Mouse (Mus musculus) heart, embryonic 11.5 days (tissue): ENCODE results near the gene Atp5mpl. TPM values are rescaled to one million over a fixed set of nuclear protein-coding genes. Genes with fewer than 3 reads are reported as not detected.
"Not testable (repeated sequence)": the region's sequence is repeated elsewhere in the genome, so short reads cannot be mapped to it uniquely, and the experiment has no call there.

ENCODE experiments used
- ATAC-seq: fragments of 200-750 bp; cut with Nextera tagmentation; replicated peaks from 2 replicates; pipeline ENCODE4 v1.8.0; 2017; ENCODE audit warnings: moderate library complexity; ENCODE audit not compliant: insufficient number of reproducible peaks, low FRiP score, low TSS enrichment
- H3K27ac ChIP-seq: fragments of 300-500 bp; sonication (generic); 2 replicates; pipeline ENCODE4 v1.5.1; 2014; ENCODE audit warnings: mild to moderate bottlenecking, low read depth, low read length
- H3K27me3 ChIP-seq: fragments of 300-500 bp; sonication (generic); 2 replicates; pipeline ENCODE4 v1.6.1; 2014; ENCODE audit warnings: mild to moderate bottlenecking, low read length, mixed read lengths; ENCODE audit not compliant: control insufficient read depth, insufficient read depth
- H3K36me3 ChIP-seq: fragments of 300-500 bp; sonication (generic); 2 replicates; pipeline ENCODE4 v1.6.1; 2014; ENCODE audit warnings: mild to moderate bottlenecking, low read length, moderate library complexity, mixed read lengths; ENCODE audit not compliant: control insufficient read depth, insufficient read depth
- H3K4me1 ChIP-seq: fragments of 300-500 bp; sonication (generic); 2 replicates; pipeline ENCODE4 v1.6.1; 2014; ENCODE audit warnings: low read length; ENCODE audit not compliant: control insufficient read depth, insufficient read depth
- H3K4me2 ChIP-seq: fragments of 300-500 bp; sonication (generic); 2 replicates; pipeline ENCODE4 v1.6.1; 2014; ENCODE audit warnings: mild to moderate bottlenecking, moderate library complexity
- H3K4me3 ChIP-seq: fragments of 300-500 bp; sonication (generic); 2 replicates; pipeline ENCODE4 v1.5.1; 2014; ENCODE audit warnings: low read depth, low read length
- H3K9ac ChIP-seq: fragments of 300-500 bp; sonication (generic); 2 replicates; pipeline ENCODE4 v1.6.1; 2014; ENCODE audit warnings: mild to moderate bottlenecking, low read depth, low read length, moderate library complexity
- H3K9me3 ChIP-seq: fragments of 300-500 bp; sonication (generic); replicated peaks from 2 replicates; pipeline ENCODE4 v1.6.1; 2016; ENCODE audit warnings: low read length; ENCODE audit not compliant: control insufficient read depth
- WGBS: fragments of 180-500 bp; shearing (Covaris S2); extraction: QIAGEN DNeasy Blood & Tissue Kit; methylation state at CpG from one replicate; pipeline ENCODE4 v1.1.7; 2014; ENCODE audit not compliant: insufficient replicate concordance; 5-methylcytosine and 5-hydroxymethylcytosine counted together
- polyA plus RNA-seq: library from polyadenylated mRNA; unstranded; fragments of >200 nt; fragmentation: Nextera tagmentation; extraction: Ambion mirVana; gene quantifications from 2 replicates; pipeline ENCODE4 v1.2.1, GENCODE M21; 2014

Gene Atp5mpl
- polyA plus RNA-seq, 1 experiment from 2014 or later = 1,314 TPM

DNA sequence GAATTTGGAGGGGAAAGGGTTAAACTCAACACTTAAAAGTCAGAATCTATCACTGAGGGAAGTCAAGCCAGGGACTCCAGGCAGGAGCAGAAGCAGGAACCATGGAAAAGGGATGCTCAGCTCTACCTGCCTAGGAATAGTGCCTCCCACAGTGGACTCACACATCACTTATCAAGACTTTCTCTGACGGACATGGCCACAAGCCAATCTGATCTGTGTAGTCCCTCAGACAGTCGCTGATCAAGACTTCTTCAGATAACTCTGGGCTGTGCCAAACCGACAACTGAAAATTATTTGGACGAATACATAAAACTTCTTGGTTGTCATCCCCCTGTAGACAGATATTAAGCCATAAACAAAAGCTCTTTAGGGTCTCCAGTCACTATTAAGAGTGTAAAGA, 3.3 kb upstream of the Atp5mpl start:
- WGBS = 73% methylated on average over 4 of the region's 4 CpGs
- H3K4me3 ChIP-seq = no peak overlapping the region
- H3K36me3 ChIP-seq = no peaks in the 10 kb centered on the region
- no peak for ATAC-seq
- H3K4me2 ChIP-seq = no peak overlapping the region
- no peak overlapping the region for H3K27ac ChIP-seq
- H3K27me3 ChIP-seq = no peaks in the 10 kb centered on the region
- no peaks in the 10 kb centered on the region for H3K9me3 ChIP-seq
- peaks cover 7% of the 10 kb centered on the region; the same call in 1 of the 2 replicates for H3K4me1 ChIP-seq
- H3K9ac ChIP-seq = no peak overlapping the region

DNA sequence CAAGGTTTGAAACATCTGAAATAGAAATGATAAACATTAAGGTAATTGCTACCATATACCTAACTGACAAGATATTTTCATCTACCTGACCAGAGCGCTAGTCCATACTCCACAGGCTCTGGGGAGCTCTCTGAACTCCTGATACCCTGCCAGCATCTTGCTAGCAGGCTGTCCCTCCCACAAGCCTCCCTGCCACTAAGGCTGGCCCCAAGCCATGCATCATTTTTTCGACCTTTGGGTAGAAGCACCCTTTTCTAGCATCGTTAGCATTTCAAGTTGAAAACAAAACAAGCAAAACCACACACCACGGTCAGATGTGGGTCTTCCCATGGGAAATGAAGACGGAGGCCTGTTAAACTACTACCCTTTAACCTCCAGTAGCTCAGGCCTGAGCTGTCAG, 3.4 kb downstream of the Atp5mpl start:
- ATAC-seq = no peak
- 84% methylated on average over 5 of the region's 5 CpGs for WGBS
- Histone ChIP-seq H3K9me3 (no peaks in the 10 kb centered on the region), H3K4me3 (no peak overlapping the region), H3K9ac (no peak overlapping the region), H3K4me2 (no peak overlapping the region), H3K27ac (no peak overlapping the region), H3K27me3 (no peaks in the 10 kb centered on the region), H3K36me3 (peaks cover 24% of the 10 kb centered on the region), H3K4me1 (peaks cover 7% of the 10 kb centered on the region; the same call in 1 of the 2 replicates)

- Histone ChIP-seq H3K4me1 (0 out of 2 replicates have a peak, but pooled peaks cover 2% of the 10 kb centered on the region), H3K27me3 (no peaks in the 10 kb centered on the region), H3K4me3 (no peak overlapping the region), H3K4me2 (no peak overlapping the region), H3K9ac (no peak overlapping the region), H3K9me3 (no peaks in the 10 kb centered on the region), H3K36me3 (peaks cover 24% of the 10 kb centered on the region), H3K27ac (no peak overlapping the region; the same call in 1 of the 2 replicates)
- 38% methylated on average over 9 of the region's 9 CpGs for WGBS
- ATAC-seq = peak; percentile 43; the same call in 1 of the 2 replicates
Observed at GRCm38 (mm10) chr12:111958101-111958865, 8.5 kb downstream of the Atp5mpl start.

DNA sequence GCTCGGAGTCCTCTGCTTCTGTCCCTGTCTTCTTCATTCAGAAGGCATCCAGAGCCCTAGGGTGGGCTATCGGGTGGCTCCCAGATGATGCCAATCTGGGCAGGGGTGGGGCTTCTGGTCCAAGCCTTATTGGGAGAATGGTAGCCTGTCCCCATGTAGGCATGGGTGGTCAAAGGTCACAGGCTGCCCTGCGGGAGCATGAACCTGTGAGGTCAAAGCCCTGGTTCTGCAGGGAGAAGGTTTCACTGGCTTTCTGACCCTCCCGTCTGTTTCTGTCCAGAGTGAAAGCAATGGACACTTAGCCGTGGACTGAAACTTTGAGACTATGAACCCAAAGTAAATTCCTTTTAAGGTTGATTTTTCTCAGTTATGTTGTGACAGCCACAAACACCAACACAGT, 10.6 kb downstream of the Atp5mpl start:
- Histone ChIP-seq H3K36me3 (peaks cover 18% of the 10 kb centered on the region), H3K9ac (no peak overlapping the region), H3K9me3 (no peaks in the 10 kb centered on the region), H3K4me2 (no peak overlapping the region), H3K4me3 (no peak overlapping the region), H3K4me1 (0 out of 2 replicates have a peak, but pooled peaks cover 2% of the 10 kb centered on the region), H3K27me3 (no peaks in the 10 kb centered on the region), H3K27ac (no peak overlapping the region)
- 79% methylated on average over 5 of the region's 5 CpGs for WGBS
- ATAC-seq = no peak

- no peaks in the 10 kb centered on the region for H3K36me3 ChIP-seq
- no peak overlapping the region for H3K27ac ChIP-seq
- H3K9ac ChIP-seq = no peak overlapping the region
- no peak for ATAC-seq
- no peak overlapping the region for H3K4me3 ChIP-seq
- no peaks in the 10 kb centered on the region for H3K4me1 ChIP-seq
- WGBS = 64% methylated on average over 5 of the region's 5 CpGs
- H3K4me2 ChIP-seq = no peak overlapping the region
- no peaks in the 10 kb centered on the region for H3K27me3 ChIP-seq
- no peaks in the 10 kb centered on the region for H3K9me3 ChIP-seq
Observed at GRCm38 (mm10) chr12:111951701-111952100, 15.1 kb downstream of the Atp5mpl start.

DNA sequence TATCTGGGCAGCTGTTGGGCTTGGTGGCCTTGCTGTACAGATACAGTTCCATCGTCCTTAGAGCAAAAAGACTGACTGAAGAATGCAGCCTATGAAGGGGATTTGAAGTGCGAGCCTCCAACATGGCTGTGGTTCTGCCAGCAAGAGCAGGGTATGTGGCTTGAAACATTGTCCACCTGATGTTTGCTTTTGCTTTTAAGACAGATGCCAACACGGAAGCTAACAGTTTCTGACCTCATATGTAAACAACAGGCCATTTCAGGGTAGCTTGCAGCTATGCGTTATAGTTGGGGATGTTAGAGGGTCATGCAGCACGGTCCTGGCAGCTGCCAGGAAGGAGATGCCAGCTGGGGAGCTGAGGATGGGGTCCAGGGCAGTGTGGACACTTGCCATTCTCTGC, 16.3 kb downstream of the Atp5mpl start:
- no peaks in the 10 kb centered on the region for H3K27me3 ChIP-seq
- H3K27ac ChIP-seq = no peak overlapping the region
- H3K4me3 ChIP-seq = no peak overlapping the region
- no peaks in the 10 kb centered on the region for H3K36me3 ChIP-seq
- peaks cover 4% of the 10 kb centered on the region for H3K4me1 ChIP-seq
- H3K4me2 ChIP-seq = no peak overlapping the region
- H3K9me3 ChIP-seq = no peaks in the 10 kb centered on the region
- no peak for ATAC-seq
- no peak overlapping the region for H3K9ac ChIP-seq
- 65% methylated on average over 5 of the region's 5 CpGs for WGBS

- Histone ChIP-seq H3K27ac (0 out of 2 replicates have a peak overlapping the region, but pooled peaks have one; percentile 54), H3K36me3 (no peaks in the 10 kb centered on the region), H3K9ac (no peak overlapping the region), H3K27me3 (no peaks in the 10 kb centered on the region), H3K4me1 (peaks cover 27% of the 10 kb centered on the region), H3K4me2 (no peak overlapping the region), H3K9me3 (no peaks in the 10 kb centered on the region), H3K4me3 (no peak overlapping the region)
- peak; percentile 16; the same call in 1 of the 2 replicates for ATAC-seq
- 23% methylated on average over 2 of the region's 2 CpGs for WGBS
Observed at GRCm38 (mm10) chr12:111946716-111947115, 20.1 kb downstream of the Atp5mpl start.

GRCm38 (mm10) chr12:111945765-111946655, 20.8 kb downstream of the Atp5mpl start:
- H3K4me2 ChIP-seq, H3K36me3 ChIP-seq, H3K4me3 ChIP-seq, H3K9ac ChIP-seq, H3K9me3 ChIP-seq, H3K27me3 ChIP-seq: not testable (repeated sequence)
- Histone ChIP-seq H3K27ac (peak overlapping the region; percentile 73), H3K4me1 (peaks cover 27% of the 10 kb centered on the region)
- 49% methylated on average over 10 of the region's 15 CpGs for WGBS
- ATAC-seq = peak; percentile 76
